Mouse (Mus musculus): ENCODE results near the gene Bcl10. TPM values are rescaled to one million over a fixed set of nuclear protein-coding genes. Genes with fewer than 3 reads are reported as not detected.

Gene Bcl10
- polyA plus RNA-seq, 1 experiment from 2014 or later: 57.7 TPM

GRCm38 (mm10) chr3:145882076-145882874, 40.3 kb upstream of the Bcl10 start:
- no peak for DNase-seq (ENCODE audit: low spot score)
- H3K27ac ChIP-seq: no peak overlapping the region
- peaks cover 4% of the 10 kb centered on the region for H3K4me1 ChIP-seq (replicated peaks; ENCODE audit: insufficient read depth, low read length)
- no peak overlapping the region for H3K4me2 ChIP-seq (ENCODE audit: low read length)
- no peak for ATAC-seq (replicated peaks; ENCODE audit: low FRiP score, low read depth)
- TF ChIP-seq CTCF (IDR thresholded peaks at IDR 0.05; ENCODE audit: low read depth): no peak
- H3K9me3 ChIP-seq (replicated peaks; ENCODE audit: low read length): no peaks in the 10 kb centered on the region
- WGBS: 84% methylated on average over 15 of the region's 15 CpGs
- no peak overlapping the region for H3K9ac ChIP-seq (ENCODE audit: low read depth, low read length)
- H3K27me3 ChIP-seq (ENCODE audit: insufficient read depth, low read length): no peaks in the 10 kb centered on the region
- H3K4me3 ChIP-seq (replicated peaks; ENCODE audit: low read depth, low read length): no peak overlapping the region
- H3K36me3 ChIP-seq (ENCODE audit: insufficient read depth, low read length): no peaks in the 10 kb centered on the region

- H3K9ac ChIP-seq (ENCODE audit: low read depth, low read length): no peak overlapping the region
These were observed 39.4 kb upstream of the Bcl10 start for GRCm38 (mm10) chr3:145883233-145883632.

DNA sequence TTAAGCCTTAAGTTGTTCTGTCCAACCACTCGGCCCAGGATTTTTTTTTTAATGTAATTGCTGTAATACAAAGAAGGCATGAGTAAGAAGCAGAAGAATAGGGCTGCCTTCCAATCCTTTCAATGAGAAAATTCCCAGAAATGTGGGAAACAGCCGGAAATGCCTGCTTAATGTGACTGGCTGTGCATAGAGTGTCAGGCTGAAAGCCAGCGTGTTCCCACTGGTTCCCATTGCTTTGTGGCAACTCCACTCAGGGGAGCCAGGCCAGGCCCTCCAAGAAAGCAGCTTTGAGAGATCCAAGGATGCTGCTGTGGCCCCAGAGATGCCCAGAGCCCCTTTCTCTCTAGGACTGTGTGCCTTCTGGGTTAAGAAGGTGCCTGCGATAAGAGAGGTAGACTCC, 37.2 kb upstream of the Bcl10 start:
- peaks cover 4% of the 10 kb centered on the region for H3K4me1 ChIP-seq (replicated peaks; ENCODE audit: insufficient read depth, low read length)
- 66% methylated on average over 4 of the region's 4 CpGs for WGBS
- H3K9me3 ChIP-seq (replicated peaks; ENCODE audit: low read length): no peaks in the 10 kb centered on the region
- no peak overlapping the region for H3K9ac ChIP-seq (ENCODE audit: low read depth, low read length)
- no peak overlapping the region for H3K4me3 ChIP-seq (replicated peaks; ENCODE audit: low read depth, low read length)
- TF ChIP-seq CTCF (IDR thresholded peaks at IDR 0.05; ENCODE audit: low read depth): no peak
- H3K36me3 ChIP-seq (ENCODE audit: insufficient read depth, low read length): no peaks in the 10 kb centered on the region
- DNase-seq (ENCODE audit: low spot score) (no peak), ATAC-seq (replicated peaks; ENCODE audit: low FRiP score, low read depth) (no peak)
- H3K4me2 ChIP-seq (ENCODE audit: low read length): no peak overlapping the region
- H3K27me3 ChIP-seq (ENCODE audit: insufficient read depth, low read length): no peaks in the 10 kb centered on the region
- peak overlapping the region; percentile 75 for H3K27ac ChIP-seq

More at GRCm38 (mm10) chr3:145883233-145883632, 39.4 kb upstream of the Bcl10 start:
- H3K36me3 ChIP-seq (ENCODE audit: insufficient read depth, low read length): no peaks in the 10 kb centered on the region
- H3K4me1 ChIP-seq (replicated peaks; ENCODE audit: insufficient read depth, low read length): peaks cover 4% of the 10 kb centered on the region
- WGBS: 35% methylated on average over 2 of the region's 2 CpGs
- no peak overlapping the region for H3K4me3 ChIP-seq (replicated peaks; ENCODE audit: low read depth, low read length)
- H3K27me3 ChIP-seq (ENCODE audit: insufficient read depth, low read length): no peaks in the 10 kb centered on the region
- H3K4me2 ChIP-seq (ENCODE audit: low read length): no peak overlapping the region
- no peak for DNase-seq (ENCODE audit: low spot score)
- ATAC-seq (replicated peaks; ENCODE audit: low FRiP score, low read depth): no peak
- no peak for TF ChIP-seq CTCF (IDR thresholded peaks at IDR 0.05; ENCODE audit: low read depth)
- no peaks in the 10 kb centered on the region for H3K9me3 ChIP-seq (replicated peaks; ENCODE audit: low read length)
- no peak overlapping the region for H3K27ac ChIP-seq

DNA sequence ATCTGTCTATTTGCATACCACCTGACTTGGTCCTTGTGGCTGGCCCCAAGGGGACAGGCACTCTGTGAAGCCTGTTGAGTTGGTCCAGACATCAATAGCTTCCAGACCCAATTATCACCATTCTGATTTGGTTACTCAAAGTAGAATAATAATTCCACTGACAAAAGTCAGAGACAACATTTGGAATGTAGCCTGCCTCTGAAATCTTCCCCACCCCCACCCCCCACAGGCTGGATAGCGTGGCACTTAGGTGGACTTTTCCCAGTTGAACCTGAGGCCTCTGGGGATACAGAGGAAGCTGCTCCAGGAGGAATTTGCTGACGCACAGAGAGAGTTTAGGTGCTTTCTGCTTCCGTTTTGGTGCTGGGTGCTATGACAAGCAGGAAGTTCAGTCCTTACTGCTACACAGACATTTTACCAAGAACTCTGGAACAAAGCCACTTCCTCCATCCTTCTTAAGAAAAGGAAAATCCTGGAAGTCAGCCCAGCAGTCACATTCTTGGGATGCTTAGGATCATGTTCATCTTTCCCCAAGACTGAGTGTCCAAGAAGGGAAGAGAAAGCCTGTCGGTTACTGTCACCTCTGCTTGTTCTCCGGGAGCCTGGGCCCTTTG, 36.6 kb upstream of the Bcl10 start:
- Histone ChIP-seq H3K36me3 (ENCODE audit: insufficient read depth, low read length) (no peaks in the 10 kb centered on the region), H3K27ac (peak overlapping the region; percentile 75), H3K9me3 (replicated peaks; ENCODE audit: low read length) (no peaks in the 10 kb centered on the region), H3K27me3 (ENCODE audit: insufficient read depth, low read length) (no peaks in the 10 kb centered on the region), H3K4me3 (replicated peaks; ENCODE audit: low read depth, low read length) (no peak overlapping the region), H3K4me1 (replicated peaks; ENCODE audit: insufficient read depth, low read length) (peaks cover 4% of the 10 kb centered on the region), H3K9ac (ENCODE audit: low read depth, low read length) (no peak overlapping the region), H3K4me2 (ENCODE audit: low read length) (no peak overlapping the region)
- WGBS: 41% methylated on average over 5 of the region's 5 CpGs
- peak; percentile 64; the same call in 1 of the 2 replicates for ATAC-seq (replicated peaks; ENCODE audit: low FRiP score, low read depth)
- no peak for TF ChIP-seq CTCF (IDR thresholded peaks at IDR 0.05; ENCODE audit: low read depth)
- DNase-seq (ENCODE audit: low spot score): peak; percentile 94

GRCm38 (mm10) chr3:145887430-145887971, 35.1 kb upstream of the Bcl10 start:
- no peaks in the 10 kb centered on the region for H3K9me3 ChIP-seq (replicated peaks; ENCODE audit: low read length)
- no peak overlapping the region for H3K27ac ChIP-seq
- H3K36me3 ChIP-seq (ENCODE audit: insufficient read depth, low read length): no peaks in the 10 kb centered on the region
- no peak overlapping the region for H3K4me3 ChIP-seq (replicated peaks; ENCODE audit: low read depth, low read length)
- DNase-seq (ENCODE audit: low spot score): no peak
- no peak for TF ChIP-seq CTCF (IDR thresholded peaks at IDR 0.05; ENCODE audit: low read depth)
- H3K4me1 ChIP-seq (replicated peaks; ENCODE audit: insufficient read depth, low read length): peaks cover 4% of the 10 kb centered on the region
- 75% methylated on average over 6 of the region's 6 CpGs for WGBS
- H3K9ac ChIP-seq (ENCODE audit: low read depth, low read length): no peak overlapping the region
- ATAC-seq (replicated peaks; ENCODE audit: low FRiP score, low read depth): no peak
- no peak overlapping the region for H3K4me2 ChIP-seq (ENCODE audit: low read length)
- H3K27me3 ChIP-seq (ENCODE audit: insufficient read depth, low read length): no peaks in the 10 kb centered on the region

DNA sequence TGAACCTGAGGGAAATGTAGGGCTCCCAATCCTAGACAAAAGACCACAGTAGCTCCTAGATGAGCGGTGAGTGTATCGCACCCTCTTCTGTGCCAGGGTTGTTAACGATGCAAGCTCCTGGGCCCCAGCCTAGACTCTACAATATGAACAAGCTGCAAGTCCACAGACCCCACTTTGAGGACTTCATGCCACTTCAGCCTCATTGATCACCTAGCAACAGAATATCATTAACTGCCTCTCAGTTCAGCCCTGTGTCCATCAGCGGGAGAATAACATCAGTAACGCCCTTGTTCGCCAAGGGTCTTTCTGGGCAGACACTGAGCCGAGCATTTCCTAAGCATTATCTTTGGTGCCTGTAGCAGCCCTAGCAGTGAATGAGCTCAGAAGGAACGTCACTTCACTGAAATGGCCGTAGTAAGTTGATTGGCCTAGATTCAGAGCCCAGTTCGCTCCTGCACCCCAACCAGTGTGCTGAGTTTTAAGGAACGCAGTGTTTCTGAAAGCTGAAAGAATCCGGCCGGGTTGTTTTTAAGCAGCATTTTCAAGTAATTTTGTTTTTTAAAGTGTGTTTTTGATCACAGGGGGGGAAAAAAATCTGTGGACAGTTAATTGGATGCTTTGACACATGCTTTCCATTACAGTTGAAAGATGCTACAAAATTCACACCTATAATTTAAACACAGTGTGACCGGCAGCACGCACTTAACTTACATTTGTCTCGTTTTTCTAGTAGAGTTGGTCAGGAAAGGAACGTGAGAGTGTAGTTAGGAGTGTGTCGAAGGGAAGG, 32.1 kb upstream of the Bcl10 start:
- ATAC-seq (replicated peaks; ENCODE audit: low FRiP score, low read depth): no peak
- peaks cover 2% of the 10 kb centered on the region for H3K4me1 ChIP-seq (replicated peaks; ENCODE audit: insufficient read depth, low read length)
- no peaks in the 10 kb centered on the region for H3K36me3 ChIP-seq (ENCODE audit: insufficient read depth, low read length)
- H3K9me3 ChIP-seq (replicated peaks; ENCODE audit: low read length): no peaks in the 10 kb centered on the region
- H3K27me3 ChIP-seq (ENCODE audit: insufficient read depth, low read length): no peaks in the 10 kb centered on the region
- no peak for TF ChIP-seq CTCF (IDR thresholded peaks at IDR 0.05; ENCODE audit: low read depth)
- no peak overlapping the region for H3K9ac ChIP-seq (ENCODE audit: low read depth, low read length)
- WGBS: 87% methylated on average over 18 of the region's 18 CpGs
- H3K4me3 ChIP-seq (replicated peaks; ENCODE audit: low read depth, low read length): no peak overlapping the region
- DNase-seq (ENCODE audit: low spot score): no peak
- H3K27ac ChIP-seq: no peak overlapping the region
- H3K4me2 ChIP-seq (ENCODE audit: low read length): no peak overlapping the region
